Mouse (Mus musculus) liver, embryonic 16.5 days (tissue): ENCODE data around the gene Lamtor2. TPM values are rescaled to one million over a fixed set of nuclear protein-coding genes. Genes with fewer than 3 reads are reported as not detected.
"Not testable (repeated sequence)": the region's sequence is repeated elsewhere in the genome, so short reads cannot be mapped to it uniquely, and the experiment has no call there.

Source experiments
- ATAC-seq: fragments of 200-750 bp; cut with Nextera tagmentation; 2 replicates; pipeline ENCODE4 v1.8.0; 2017; ENCODE audit warnings: low read depth, mild to moderate bottlenecking, moderate number of reproducible peaks, moderate library complexity
- H3K27ac ChIP-seq: fragments of 300-500 bp; sonication (generic); 2 replicates; pipeline ENCODE4 v1.5.1; 2014; ENCODE audit warnings: mild to moderate bottlenecking, low read length
- H3K27me3 ChIP-seq: fragments of 300-500 bp; sonication (generic); 2 replicates; pipeline ENCODE4 v1.6.1; 2014; ENCODE audit warnings: low read depth, low read length, mixed read lengths; ENCODE audit not compliant: control insufficient read depth, insufficient read depth
- H3K36me3 ChIP-seq: fragments of 300-500 bp; sonication (generic); 2 replicates; pipeline ENCODE4 v1.6.1; 2014; ENCODE audit warnings: mild to moderate bottlenecking; ENCODE audit not compliant: control insufficient read depth, insufficient read depth
- H3K4me1 ChIP-seq: fragments of 300-500 bp; sonication (generic); 2 replicates; pipeline ENCODE4 v1.6.1; 2014; ENCODE audit warnings: low read depth, low read length, mixed read lengths; ENCODE audit not compliant: control insufficient read depth
- H3K4me2 ChIP-seq: fragments of 300-500 bp; sonication (generic); 2 replicates; pipeline ENCODE4 v1.6.1; 2014; ENCODE audit warnings: low read depth, low read length, mixed read lengths
- H3K4me3 ChIP-seq: fragments of 300-500 bp; sonication (generic); 2 replicates; pipeline ENCODE4 v1.5.1; 2014; ENCODE audit warnings: low read depth, mild to moderate bottlenecking, low read length
- H3K9ac ChIP-seq: fragments of 300-500 bp; sonication (generic); 2 replicates; pipeline ENCODE4 v1.6.1; 2014; ENCODE audit warnings: low read depth, low read length
- H3K9me3 ChIP-seq: fragments of 300-500 bp; sonication (generic); replicated peaks from 2 replicates; pipeline ENCODE4 v1.6.1; 2016; ENCODE audit warnings: low read length; ENCODE audit not compliant: control insufficient read depth
- WGBS: fragments of 180-500 bp; shearing (Covaris S2); extraction: QIAGEN DNeasy Blood & Tissue Kit; methylation state at CpG from one replicate; pipeline ENCODE4 v1.1.7; 2014; ENCODE audit not compliant: insufficient replicate concordance; 5-methylcytosine and 5-hydroxymethylcytosine counted together
- polyA plus RNA-seq: library from polyadenylated mRNA; unstranded; fragments of >200 nt; fragmentation: Nextera tagmentation; extraction: Ambion mirVana; gene quantifications from 2 replicates; pipeline ENCODE4 v1.2.1, GENCODE M21; 2015

Lamtor2 gene
- polyA plus RNA-seq, 1 experiment from 2014 or later, result 98.6 TPM

DNA sequence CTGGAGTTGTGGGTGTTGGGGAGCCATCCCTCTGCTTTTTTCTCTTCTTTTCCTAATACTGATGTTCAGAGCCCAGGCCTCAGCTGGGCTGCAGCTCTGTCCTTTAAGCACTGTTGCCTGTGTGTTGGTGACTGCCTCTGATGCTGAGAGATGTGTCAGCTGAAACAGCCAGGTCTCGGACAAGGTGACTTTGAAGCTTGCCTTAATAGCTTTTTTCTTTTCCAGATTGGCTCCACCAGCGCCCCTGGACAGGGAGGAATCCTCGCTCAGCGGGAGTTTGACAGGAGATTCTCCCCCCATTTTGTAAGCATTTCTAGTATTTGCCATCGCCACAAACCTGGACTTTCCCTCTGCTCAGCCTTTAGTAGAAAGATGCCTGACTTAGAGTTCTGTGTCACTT lies 33.8 kb upstream of the Lamtor2 start:
- Histone ChIP-seq H3K36me3 (peaks cover 24% of the 10 kb centered on the region), H3K4me1 (peaks cover under 1% of the 10 kb centered on the region; the same call in 1 of the 2 replicates), H3K27ac (no peak overlapping the region)

DNA sequence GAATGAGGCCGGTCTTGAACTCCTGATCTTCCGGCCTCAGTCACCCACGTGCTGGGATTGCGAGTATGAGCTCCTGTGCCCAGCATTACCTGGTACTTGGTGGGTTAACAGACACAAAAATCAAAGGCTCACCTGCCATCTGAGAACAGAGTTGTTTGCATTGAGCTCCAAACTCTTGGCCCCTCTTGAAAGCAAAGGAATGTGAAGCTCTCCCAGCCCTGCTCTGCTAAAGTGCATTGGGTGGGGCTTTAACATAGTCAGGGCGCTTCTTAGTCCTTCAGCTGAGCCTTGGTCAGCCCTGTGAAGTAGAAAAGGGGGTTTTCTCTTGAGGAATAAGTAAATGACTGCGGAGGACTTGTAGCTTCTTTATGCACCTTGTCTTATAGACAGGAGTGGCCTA lies 32.9 kb upstream of the Lamtor2 start:
- H3K9ac ChIP-seq, result no peak overlapping the region
- no peak for ATAC-seq
- H3K27me3 ChIP-seq, result no peaks in the 10 kb centered on the region
- H3K9me3 ChIP-seq, result no peaks in the 10 kb centered on the region
- H3K4me2 ChIP-seq, result no peak overlapping the region
- peaks cover 4% of the 10 kb centered on the region for H3K4me1 ChIP-seq
- no peak overlapping the region for H3K27ac ChIP-seq
- H3K36me3 ChIP-seq, result peaks cover 24% of the 10 kb centered on the region
- 83% methylated on average over 6 of the region's 6 CpGs for WGBS
- no peak overlapping the region for H3K4me3 ChIP-seq

More for the DNA sequence above, 33.8 kb upstream of the Lamtor2 start:
- H3K4me3 ChIP-seq, result no peak overlapping the region
- no peaks in the 10 kb centered on the region for H3K9me3 ChIP-seq
- no peak for ATAC-seq
- whole genome bisulfite sequencing, result 79% methylated on average over 5 of the region's 5 CpGs
- no peak overlapping the region for H3K4me2 ChIP-seq
- H3K9ac ChIP-seq, result no peak overlapping the region
- no peaks in the 10 kb centered on the region for H3K27me3 ChIP-seq

GRCm38 (mm10) chr3:88579454-88580117 lies 26.7 kb upstream of the Lamtor2 start:
- Histone ChIP-seq H3K4me3 (peak overlapping the region; percentile 82), H3K36me3 (peaks cover 2% of the 10 kb centered on the region; the same call in 1 of the 2 replicates), H3K9ac (peak overlapping the region; percentile 88), H3K27me3 (no peaks in the 10 kb centered on the region), H3K9me3 (no peaks in the 10 kb centered on the region), H3K4me2 (peak overlapping the region; percentile 70), H3K4me1 (peaks cover 16% of the 10 kb centered on the region), H3K27ac (peak overlapping the region; percentile 72)
- ATAC-seq, result peak; percentile 88
- WGBS, result under 1% methylated on average over 34 of the region's 34 CpGs

- H3K4me2 ChIP-seq, result peak overlapping the region; percentile 70
- H3K9ac ChIP-seq, result peak overlapping the region; percentile 88
- H3K27ac ChIP-seq, result no peak overlapping the region
- no peaks in the 10 kb centered on the region for H3K9me3 ChIP-seq
- no peak for ATAC-seq
- no peaks in the 10 kb centered on the region for H3K27me3 ChIP-seq
- peak overlapping the region; percentile 82 for H3K4me3 ChIP-seq
- 40% methylated on average over 8 of the region's 8 CpGs for WGBS
- H3K36me3 ChIP-seq, result peaks cover 2% of the 10 kb centered on the region; the same call in 1 of the 2 replicates
- peaks cover 16% of the 10 kb centered on the region for H3K4me1 ChIP-seq
Measured at GRCm38 (mm10) chr3:88578498-88579424, 25.9 kb upstream of the Lamtor2 start.

DNA sequence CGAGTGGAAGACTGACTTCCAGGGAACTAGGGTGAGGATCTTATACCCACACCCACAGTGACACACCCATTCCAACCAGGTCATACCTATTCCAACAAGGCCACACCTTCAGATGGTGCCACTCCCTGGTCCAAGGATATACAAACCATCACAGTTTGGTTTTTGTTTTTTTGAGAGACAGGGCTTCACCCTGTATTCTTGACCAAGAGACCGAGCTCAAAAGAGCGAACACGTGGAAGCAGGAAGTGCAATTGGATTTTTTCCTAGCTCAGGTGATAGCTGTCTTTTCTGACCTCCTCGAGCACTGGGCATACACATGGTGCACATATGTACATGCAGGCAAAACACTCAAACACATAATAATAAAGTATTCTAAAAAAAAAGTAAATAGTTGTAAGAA lies 25.0 kb upstream of the Lamtor2 start:
- H3K27ac ChIP-seq, H3K9ac ChIP-seq, H3K4me2 ChIP-seq, H3K36me3 ChIP-seq, H3K9me3 ChIP-seq, ATAC-seq, H3K27me3 ChIP-seq, H3K4me3 ChIP-seq: not testable (repeated sequence)
- WGBS, result 76% methylated on average over 5 of the region's 5 CpGs
- peaks cover 16% of the 10 kb centered on the region for H3K4me1 ChIP-seq

GRCm38 (mm10) chr3:88575540-88575939 lies 22.7 kb upstream of the Lamtor2 start, which contains the start of gene Ssr2:
Gene Ssr2, plus strand, starts transcription at chr3:88575876.
- Histone ChIP-seq H3K4me3 (no peak within 1 kb of the TSS), H3K4me2 (no peak within 1 kb of the TSS), H3K9me3 (no peaks in the 10 kb centered on the region), H3K36me3 (no peaks in the 10 kb centered on the region), H3K4me1 (peaks cover 10% of the 10 kb centered on the region), H3K27ac (no peak within 1 kb of the TSS), H3K27me3 (no peaks in the 10 kb centered on the region), H3K9ac (no peak within 1 kb of the TSS)
- ATAC-seq, result no peak
- 68% methylated on average over 3 of the region's 3 CpGs for WGBS

DNA sequence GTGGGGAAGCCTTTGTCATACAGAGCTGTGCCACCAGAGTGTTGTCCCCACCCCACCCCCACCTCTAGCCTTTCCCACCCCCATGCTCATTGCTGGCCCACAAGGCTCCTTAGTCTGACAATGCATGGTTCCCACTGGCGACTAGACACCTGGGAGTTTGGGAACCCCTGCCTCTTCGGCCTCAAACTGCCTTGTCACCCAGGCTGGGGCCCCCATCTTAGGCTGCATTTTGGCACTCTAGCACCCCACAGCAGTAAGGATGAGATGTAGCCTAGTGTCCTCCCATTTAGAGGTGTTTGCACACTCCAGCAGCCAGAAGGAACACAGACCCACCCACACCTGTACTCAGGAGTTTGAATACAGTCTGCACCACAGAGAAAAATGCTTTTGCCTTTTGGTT lies 20.9 kb upstream of the Lamtor2 start:
- Histone ChIP-seq H3K9me3 (no peaks in the 10 kb centered on the region), H3K4me1 (peaks cover 7% of the 10 kb centered on the region), H3K4me3 (no peak overlapping the region), H3K36me3 (peaks cover 7% of the 10 kb centered on the region), H3K27ac (no peak overlapping the region), H3K27me3 (no peaks in the 10 kb centered on the region), H3K4me2 (no peak overlapping the region), H3K9ac (no peak overlapping the region)
- WGBS, result 69% methylated on average over 2 of the region's 2 CpGs
- ATAC-seq, result no peak

DNA sequence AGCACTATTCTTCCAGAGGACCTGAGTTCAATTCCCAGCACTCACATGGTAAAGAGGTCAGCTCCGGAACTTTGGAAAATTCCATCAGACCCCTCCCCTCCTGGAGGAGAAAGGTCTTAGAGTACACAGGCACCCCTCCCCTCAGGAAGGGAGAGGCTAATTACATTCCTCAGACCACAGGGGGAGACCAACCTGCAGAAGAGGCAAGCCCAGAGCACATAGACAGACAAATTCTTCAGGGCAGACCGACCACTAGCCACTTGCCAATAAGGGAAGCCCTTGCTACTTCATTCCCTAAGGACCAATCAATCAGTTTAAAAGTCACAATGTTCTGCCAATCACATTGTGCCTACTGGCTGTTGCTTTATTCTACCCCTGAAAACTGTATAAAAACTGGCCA lies 20.0 kb upstream of the Lamtor2 start:
- H3K9ac ChIP-seq, result no peak overlapping the region
- H3K4me2 ChIP-seq, result no peak overlapping the region
- H3K27me3 ChIP-seq, result no peaks in the 10 kb centered on the region
- no peak overlapping the region for H3K4me3 ChIP-seq
- ATAC-seq, result no peak
- WGBS, result 75% methylated on average over 2 of the region's 2 CpGs
- peaks cover 11% of the 10 kb centered on the region; the same call in 1 of the 2 replicates for H3K4me1 ChIP-seq
- no peak overlapping the region for H3K27ac ChIP-seq
- H3K36me3 ChIP-seq, result peaks cover 16% of the 10 kb centered on the region
- no peaks in the 10 kb centered on the region for H3K9me3 ChIP-seq

GRCm38 (mm10) chr3:88571856-88572255 lies 19.0 kb upstream of the Lamtor2 start:
- Histone ChIP-seq H3K4me2 (no peak overlapping the region), H3K27me3 (no peaks in the 10 kb centered on the region), H3K27ac (no peak overlapping the region), H3K9me3 (no peaks in the 10 kb centered on the region), H3K4me3 (no peak overlapping the region), H3K4me1 (peaks cover 15% of the 10 kb centered on the region; the same call in 1 of the 2 replicates), H3K36me3 (peaks cover 22% of the 10 kb centered on the region), H3K9ac (no peak overlapping the region)
- WGBS, result 63% methylated on average over 1 of the region's 1 CpGs
- ATAC-seq, result no peak
